Mouse (Mus musculus) CD4-positive, CD25-positive, alpha-beta regulatory T cell, adult 4 months (primary cell): ENCODE data around the gene 2010315B03Rik. TPM values are rescaled to one million over a fixed set of nuclear protein-coding genes. Genes with fewer than 3 reads are reported as not detected.
A peak's percentile ranks its signal among the peaks of the same experiment; 100 is the strongest.
"Not testable (repeated sequence)": the region's sequence is repeated elsewhere in the genome, so short reads cannot be mapped to it uniquely, and the experiment has no call there.

Experiments
- ATAC-seq: one replicate; pipeline ENCODE4 v1.8.0; 2017
- polyA plus RNA-seq, 2 experiments: library from polyadenylated mRNA; unstranded; fragments of 100-300 nt; shearing (Covaris generic); gene quantifications; one replicate each; pipeline ENCODE4 v1.2.1; 2017

Gene 2010315B03Rik
- polyA plus RNA-seq = 10 to 100 TPM; 25.1 to 28.0 TPM

DNA sequence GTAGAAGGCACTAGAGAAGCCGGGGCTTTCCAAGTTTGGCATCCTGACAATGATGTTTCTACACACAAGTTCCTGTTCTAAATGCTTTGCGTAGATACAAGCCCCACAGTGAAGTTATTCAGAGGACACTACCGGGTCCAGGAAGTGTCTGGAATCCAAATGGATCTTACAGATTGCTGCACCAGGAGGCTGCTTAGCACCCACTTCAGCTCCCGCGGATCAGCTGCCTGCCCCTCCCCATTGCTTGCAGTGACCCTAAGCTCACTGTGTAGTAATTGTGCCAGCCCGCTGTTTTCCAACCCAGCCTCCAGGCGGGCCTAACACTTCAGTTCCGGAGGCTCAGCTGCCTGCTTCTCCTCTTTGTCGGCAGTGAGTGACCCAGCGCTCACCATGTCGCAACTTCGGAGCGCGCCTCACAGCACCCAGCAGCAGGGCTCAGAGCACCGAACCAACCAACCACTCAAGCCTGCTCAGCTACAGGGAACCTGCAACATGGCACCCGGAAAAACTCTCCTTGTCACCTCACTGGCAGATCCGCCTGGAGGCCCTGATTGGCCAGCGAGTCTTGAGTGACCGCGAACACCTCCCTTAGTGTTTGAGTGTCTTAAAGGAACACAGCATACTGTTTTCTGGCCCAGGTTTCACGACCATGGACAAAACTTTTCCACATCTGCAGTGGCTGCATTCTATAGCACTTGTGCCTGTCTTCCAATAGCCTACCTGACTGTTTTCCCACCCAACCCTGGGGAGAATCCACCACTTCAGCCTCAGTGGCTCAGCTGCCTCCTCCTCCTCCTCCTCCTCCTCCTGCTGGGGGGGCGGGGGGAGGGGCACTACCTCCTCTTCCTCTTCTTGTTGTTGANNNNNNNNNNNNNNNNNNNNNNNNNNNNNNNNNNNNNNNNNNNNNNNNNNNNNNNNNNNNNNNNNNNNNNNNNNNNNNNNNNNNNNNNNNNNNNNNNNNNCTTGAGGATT, at the start of gene 2010315B03Rik:
2010315B03Rik (minus strand) TSS at position 526 of the 972 bp plus-strand sequence.
- ATAC-seq = peak; percentile 99

DNA sequence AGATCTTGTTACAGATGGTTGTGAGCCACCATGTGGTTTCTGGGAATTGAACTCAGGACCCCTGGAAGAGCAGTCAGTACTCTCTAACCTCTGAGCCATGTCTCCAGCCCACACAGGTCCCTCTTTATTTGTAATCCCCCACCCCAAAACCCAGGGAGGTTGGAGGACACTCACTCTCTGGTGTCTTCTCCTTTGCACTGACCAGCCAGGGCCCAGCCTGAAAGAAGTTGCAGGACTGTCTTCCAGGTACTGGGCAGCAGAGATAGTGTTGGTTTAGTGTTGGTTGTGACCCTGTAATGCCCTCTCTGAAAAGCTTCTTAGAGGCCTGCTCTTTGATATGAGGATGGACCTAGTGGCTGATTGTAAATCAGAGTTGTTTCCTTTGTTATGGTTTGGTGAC, 994 bp downstream of the 2010315B03Rik start:
- ATAC-seq = no peak

DNA sequence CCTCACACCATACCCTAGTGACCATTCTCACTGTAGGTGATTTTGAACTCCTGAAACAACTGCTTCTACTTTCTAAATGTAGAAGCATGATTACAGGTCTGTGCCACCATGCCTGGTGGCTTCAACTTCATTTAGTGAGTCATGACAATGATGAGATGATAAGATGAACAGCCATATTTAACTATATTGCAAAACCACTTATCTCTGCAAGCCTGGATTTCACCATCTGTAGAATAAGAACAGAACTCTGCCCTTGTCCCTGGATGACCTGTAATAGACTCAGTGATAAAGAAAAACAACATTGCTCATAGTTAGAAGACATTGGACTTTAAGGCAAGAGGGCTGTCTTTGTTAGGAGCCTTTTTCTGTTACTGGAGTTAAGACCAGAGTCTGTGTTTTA, 24.2 kb downstream of the 2010315B03Rik start:
- no peak for ATAC-seq

DNA sequence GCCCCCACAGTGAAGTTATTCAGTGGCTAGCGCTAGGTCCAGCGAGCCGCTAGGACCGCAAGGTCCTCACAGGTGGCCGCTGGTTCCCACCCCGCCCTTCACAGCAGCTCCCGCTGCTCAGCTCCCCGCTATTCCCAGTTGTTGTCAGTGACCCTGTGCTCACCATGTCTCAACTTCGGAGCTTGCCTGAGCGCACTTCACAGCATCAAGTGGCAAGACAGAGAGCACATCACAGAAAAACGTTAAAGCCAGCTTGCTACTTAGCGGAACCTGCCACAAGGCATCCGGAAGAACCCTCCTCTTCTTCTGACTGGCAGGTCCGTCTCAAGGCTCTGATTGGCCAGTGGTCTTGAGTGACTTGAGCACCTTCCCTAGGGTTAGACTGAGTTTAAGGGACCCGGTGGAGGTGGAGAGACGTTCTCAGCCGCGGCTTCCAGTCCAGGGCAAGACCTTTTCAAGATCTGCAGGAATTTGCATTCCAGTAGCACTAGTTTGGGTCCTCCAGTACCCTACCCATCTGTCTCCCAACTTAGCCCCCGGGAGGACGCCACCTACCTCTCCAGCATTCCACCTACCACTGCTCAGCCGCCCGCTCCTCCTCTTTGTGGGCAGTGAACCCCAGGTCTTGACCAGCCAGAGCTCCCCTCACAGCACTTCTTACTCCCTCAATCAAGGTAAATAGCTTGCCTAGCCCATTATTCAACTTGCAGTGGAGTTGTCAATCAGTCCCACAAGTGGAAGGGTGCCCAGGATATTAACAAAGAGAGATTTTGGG, 30.4 kb downstream of the 2010315B03Rik start:
- peak; percentile 100 for ATAC-seq

DNA sequence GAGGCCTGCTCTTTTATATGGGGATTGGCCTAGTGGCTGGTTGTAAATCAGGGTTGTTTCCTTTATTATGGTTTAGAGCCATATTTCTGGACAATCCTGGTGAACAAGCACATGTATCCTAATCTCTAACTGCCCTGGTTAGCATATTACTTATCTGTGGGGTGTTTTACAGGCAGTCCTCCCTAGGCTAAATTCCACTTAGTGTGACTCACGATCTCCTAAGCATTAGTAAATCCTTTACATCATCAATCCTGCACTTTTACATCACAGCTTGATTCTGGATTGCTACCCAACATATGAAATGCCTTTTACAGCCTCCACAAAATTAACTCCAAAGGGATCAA, 31.1 kb downstream of the 2010315B03Rik start:
- ATAC-seq = no peak

DNA sequence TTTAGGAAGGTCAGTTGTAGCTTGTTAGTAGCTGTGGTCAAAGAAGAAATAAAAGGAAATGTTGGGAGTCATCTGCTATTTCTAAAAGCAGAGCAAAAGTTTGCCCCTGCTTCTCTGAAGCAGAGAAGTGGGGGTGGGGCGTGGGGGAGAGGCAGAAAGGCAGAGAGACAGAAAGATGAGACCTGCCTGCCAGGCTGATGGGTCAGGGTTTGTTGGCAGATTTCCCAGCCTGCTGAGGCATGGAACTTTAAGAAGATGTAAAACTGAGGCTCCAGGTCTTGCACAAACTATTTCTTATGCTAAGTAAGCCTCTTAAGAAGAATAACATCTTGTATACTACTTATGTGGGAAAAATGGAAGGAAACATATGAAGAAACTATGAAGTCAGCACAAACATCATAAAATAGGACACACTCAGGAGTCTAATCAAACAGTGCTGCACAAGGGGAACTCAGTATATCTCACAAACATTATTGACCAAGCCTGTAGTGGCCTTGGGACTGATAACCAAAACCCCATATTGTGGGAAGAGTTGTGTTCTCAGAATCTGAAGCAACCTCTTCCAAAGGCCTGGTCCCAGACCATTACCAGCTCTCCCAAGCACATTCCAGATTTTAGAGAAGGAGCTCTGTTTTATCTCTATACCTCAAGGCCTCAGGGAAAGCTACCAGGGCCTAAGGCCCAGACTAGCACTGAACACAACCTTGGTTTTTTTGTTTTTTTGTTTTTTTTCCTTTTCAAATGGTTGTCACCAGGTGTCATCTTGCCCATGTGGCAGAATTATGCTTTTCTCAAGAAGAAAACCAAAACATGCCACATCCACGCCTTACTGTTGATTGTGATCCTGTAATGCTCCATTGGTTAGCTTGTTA, 31.7 kb downstream of the 2010315B03Rik start:
- no peak for ATAC-seq

DNA sequence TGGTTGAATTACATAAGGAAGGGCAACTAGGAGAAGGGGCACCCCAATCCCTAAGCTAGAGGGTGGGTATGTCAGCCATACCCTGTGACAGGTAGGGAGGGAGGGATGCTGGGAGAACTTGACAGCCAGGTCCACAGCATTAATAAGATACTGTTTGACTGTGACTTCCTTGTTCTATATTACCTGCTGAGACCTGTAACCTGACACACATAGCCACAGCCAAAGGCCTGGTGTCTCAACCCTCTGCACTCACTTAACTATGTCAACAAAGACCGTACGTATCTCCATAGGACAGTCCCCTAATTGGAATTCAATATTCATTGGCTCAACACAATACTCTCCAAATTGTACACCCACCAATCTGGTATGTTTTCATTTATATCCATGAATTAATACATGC, 33.2 kb downstream of the 2010315B03Rik start:
- ATAC-seq = no peak

DNA sequence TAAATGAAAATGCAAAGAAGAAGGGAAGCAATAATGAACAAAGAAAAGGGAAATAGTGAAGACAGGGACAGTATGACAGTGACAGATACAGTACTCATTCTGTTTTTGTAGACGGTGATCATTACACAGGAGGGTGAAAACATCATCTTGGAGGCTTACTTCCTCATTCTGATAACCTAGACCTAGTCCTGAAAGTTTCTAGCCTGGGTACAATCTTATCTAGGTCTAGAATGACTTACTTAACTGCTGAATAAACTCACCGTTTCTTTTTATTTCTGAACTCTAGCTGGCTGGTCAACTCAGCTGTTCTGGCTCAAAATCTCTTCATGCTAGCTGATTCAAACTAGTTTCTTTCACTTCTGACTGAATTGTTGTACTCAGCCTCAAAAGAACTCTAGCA, 37.4 kb downstream of the 2010315B03Rik start:
- no peak for ATAC-seq

DNA sequence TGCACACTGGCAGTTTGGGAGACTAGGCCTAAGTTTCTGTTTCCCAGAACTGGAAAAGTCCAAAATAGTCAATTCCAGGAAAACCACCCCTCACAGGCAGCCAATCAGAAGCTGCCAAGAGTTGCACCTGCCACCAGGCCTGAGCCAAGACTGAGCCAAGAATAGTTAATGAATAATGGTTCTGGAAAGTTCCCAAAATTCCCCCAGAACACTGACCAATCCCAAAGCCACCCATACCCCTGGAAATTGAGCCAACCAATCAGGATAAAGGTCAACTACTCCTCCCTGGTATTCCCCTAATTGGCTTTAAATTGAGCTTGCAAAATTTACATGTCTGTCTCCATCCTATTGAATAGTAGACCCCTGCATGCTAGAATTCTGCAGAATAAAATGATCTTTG, 39.3 kb downstream of the 2010315B03Rik start:
- ATAC-seq = no peak

DNA sequence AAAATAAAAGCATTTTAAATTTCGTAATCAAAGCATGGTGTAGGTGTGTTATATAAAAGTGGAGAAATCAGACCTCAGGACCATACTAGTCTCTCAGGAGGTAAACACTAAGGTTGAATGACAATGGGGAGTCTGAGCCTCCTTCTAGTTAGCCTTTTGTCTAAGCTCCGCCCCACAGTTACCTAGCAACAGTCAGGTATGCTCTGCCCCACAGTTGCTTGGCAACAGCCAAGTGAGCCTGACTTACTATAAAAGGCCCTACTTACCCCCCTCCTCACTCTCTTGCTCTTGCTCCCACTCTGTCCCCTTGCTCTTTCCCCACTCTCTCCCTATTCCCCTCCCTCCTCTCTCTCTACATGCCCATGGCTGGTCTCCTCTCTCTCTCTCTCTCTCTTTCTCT, 44.6 kb downstream of the 2010315B03Rik start:
- ATAC-seq = no peak

DNA sequence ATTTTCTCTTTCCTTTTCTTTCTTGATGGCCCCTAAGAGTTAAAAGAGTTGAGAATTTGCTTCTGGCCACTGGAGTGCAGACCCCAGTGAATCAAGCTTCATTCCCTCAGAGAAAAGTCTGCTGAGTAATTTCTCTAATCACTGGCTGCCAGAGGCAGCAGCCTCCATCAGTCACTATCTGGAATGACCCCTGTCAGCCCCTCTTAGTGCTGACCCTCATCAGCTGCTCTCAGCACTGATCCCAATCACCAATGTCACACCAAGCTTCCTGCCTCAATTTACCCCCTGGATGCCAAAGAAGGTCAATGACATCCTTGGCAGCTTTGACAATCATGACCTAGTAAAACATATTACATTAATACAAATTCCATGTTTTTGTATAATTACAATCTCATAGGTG, 45.0 kb downstream of the 2010315B03Rik start:
- no peak for ATAC-seq

DNA sequence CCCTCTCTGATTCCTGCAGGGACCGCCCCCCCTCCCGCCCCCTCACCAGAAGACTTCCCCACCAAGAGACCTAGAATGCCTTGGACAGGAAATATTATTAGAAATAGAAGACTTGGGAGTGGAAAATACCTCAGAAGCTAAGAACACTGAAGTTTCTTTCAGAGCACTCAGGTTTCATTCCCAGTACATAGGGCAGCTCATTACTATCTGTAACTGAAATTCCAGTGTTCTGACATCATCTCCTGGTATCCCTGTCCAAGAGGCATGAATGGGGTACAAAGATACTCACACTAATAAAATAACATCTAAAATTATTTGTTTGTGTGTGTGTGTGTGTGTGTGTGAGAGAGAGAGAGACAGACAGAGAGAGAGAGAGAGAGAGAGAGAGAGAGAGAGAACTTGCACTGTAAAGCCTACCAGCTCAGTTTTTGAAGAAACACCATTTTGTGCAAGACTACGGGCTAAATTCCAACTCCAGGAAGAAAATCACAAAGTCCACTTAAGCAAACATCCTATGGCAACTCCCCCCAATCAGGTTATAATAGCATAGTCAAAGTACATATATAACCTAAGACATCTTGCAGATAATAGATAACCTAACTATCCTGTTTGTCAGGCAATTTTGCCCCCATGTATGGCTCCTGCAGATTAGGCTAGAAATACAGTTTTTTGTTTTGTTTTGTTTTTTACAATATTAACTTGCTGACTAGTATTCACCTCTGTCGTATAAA, 49.3 kb downstream of the 2010315B03Rik start:
- ATAC-seq = no peak

DNA sequence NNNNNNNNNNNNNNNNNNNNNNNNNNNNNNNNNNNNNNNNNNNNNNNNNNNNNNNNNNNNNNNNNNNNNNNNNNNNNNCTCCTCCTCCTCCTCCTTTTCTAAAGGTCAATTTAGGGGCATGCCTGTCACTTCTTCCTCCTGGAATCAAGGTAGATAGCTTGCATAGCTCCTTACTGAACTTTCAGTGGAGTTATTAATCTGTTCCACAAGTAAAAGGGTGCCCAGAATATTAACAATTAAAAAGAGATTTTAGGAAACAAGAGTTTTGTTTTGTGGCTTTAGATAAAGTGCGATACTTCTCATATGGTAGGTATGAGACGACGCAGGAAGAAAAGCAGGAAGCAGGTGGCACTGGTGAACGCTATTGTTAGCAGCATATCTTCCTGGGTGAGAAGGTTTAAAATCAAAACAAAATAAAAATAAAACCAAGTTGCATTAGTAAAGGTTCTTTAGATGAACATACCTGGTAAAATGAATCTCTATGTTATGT, 54.4 kb downstream of the 2010315B03Rik start:
- ATAC-seq = peak; percentile 47

DNA sequence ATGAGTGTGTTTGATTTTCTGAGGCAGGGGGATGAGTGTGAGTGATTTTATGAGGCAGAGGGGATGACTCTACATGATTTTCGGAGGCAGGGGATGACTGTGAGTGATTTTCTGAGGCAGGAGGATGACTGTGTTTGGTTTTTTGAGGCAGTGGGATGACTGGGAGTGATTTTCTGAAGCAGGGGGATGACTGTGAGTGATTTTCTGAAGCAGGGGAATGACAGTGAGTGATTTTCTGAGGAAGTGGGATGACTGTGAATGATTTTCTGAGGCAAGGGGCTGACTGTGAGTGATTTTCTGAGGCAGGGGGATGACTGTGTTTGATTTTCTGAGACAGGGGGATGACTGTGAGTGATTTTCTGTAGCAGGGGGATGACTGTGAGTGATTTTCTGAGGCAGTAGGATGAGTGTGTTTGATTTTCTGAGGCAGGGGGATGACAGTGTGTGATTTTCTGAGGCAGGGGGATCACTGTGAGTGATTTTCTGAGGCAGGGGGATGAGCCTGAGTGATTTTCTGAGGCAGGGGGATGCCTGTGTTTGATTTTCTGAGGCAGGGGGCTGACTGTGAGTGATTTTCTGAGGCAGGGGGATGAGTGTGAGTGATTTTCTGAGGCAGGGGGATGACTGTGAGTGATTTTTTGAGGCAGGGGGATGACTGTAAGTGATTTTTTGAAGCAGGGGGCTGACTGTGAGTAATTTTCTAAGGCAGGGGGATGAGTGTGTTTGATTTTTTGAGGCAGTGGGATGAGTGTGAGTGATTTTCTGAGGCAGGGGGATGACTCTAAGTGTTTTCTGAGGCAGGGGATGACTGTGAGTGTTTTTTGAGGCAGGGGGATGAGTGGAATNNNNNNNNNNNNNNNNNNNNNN, 55.1 kb downstream of the 2010315B03Rik start:
- ATAC-seq = no peak

DNA sequence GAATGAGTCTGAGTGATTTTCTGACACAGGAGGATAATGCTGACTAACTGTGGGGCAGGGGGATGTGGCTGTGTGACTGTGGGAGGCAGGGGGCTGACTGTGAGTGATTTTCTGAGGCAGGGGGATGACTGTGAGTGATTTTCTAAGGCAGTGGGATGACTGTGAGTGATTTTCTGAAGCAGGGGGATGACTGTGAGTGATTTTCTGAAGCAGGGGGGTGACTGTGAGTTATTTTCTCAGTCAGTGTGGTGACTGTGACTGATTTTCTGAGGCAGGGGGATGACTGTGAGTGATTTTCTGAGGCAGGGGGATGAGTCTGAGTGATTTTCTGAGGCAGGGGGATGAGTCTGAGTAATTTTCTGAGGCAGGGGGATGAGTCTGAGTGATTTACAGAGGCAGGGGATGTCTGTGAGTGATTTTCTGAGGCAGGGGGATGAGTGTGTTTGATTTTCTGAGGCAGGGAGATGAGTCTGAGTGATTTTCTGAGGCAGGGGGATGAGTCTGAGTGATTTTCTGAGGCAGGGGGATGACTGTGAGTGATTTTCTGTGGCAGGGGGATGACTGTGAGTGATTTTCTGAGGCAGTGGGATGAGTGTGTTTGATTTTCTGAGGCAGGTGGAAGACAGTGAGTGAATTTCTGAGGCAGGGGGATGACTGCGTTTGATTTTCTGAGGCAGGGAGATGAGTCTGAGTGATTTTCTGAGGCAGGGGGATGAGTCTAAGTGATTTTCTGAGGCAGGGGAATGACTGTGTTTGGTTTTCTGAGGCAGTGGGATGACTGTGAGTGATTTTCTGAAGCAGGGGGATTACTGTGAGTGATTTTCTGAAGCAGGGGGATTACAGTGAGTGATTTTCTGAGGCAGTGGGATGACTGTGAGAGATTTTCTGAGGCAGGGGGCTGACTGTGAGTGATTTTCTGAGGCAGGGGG, 56.0 kb downstream of the 2010315B03Rik start:
- not testable (repeated sequence) for ATAC-seq

DNA sequence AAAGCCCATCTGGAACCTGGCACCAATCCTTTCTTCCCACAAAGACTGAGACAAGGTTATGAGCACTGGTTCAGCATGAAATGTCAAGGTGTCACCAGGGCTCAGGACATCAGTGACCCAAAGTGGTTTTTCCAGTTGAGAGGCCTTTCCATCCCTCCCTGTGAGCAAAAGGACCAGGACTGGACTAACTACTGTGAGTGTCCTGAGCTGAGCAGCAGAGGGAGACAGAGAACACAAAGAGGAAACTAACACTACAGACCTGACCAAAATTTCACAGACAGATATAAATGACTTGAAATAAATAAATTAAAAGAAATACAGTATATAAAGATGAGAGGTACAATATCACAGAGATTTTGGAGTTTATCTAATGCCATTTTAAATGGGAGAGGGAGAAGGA, 61.1 kb downstream of the 2010315B03Rik start:
- ATAC-seq = no peak
